Mouse (Mus musculus): ENCODE data around the gene Wfdc1. TPM values are rescaled to one million over a fixed set of nuclear protein-coding genes. Genes with fewer than 3 reads are reported as not detected.

The Wfdc1 gene
- polyA plus RNA-seq (2014; fragmentation: Nextera tagmentation; extraction: Ambion mirVana) = 0.22 and 0.36 TPM in 2 replicates

DNA sequence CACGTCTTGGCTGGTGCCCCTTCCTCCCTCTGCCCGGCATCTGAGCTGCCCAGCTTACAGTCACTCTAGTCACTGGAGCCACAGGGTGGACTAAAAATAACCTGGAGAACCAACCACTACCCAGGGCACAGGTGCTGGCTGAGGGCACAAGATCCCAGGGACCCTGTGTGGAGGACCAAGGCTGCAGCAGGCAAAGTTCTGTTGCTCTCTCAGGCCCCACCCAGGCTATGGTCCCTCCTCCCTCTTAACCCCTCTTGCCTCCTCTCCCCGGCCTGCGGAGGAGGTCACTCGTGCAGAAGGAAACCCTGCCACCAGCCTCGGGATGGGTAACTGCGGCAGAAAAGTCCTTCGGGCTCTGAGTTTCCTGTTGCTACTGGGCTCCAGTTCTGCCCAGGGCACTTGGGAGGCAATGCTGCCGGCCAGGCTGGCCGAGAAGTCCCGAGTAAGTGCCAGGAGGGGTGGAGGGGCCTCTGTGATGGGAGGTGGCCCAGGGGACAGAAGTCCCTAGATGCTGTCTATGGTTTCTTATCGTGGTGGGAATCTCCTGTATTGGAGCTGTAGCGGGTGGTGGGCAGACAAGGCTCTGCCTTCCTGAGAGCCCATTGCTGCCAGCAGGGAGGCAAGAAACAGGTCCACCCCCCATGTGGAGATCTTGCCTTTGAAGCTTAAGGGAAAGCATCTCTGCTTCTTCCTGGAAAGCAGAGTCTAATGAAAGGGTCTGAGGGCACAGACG lies at the start of gene Wfdc1:
TSS of gene Wfdc1 (plus strand) at position 147 of the 733 bp plus-strand sequence.
- no peaks in the 10 kb centered on the region for H3K36me3 ChIP-seq (ENCODE audit: control insufficient read depth, insufficient read depth, low read length)
- H3K4me1 ChIP-seq (replicated peaks; ENCODE audit: control insufficient read depth, insufficient read depth, low read length) = peaks cover 6% of the 10 kb centered on the region; the same call in 1 of the 2 replicates
- no peak within 1 kb of the TSS for H3K9ac ChIP-seq (ENCODE audit: low read depth, low read length)
- 22% methylated on average over 14 of the region's 14 CpGs for WGBS
- DNase-seq (ENCODE audit: low spot score) = no peak
- no peak for ATAC-seq (replicated peaks; ENCODE audit: low FRiP score)
- no peaks in the 10 kb centered on the region for H3K9me3 ChIP-seq (ENCODE audit: control insufficient read depth, low read length)
- no peak within 1 kb of the TSS for H3K4me3 ChIP-seq (ENCODE audit: low read depth, low read length)
- H3K27ac ChIP-seq (ENCODE audit: low read depth, low read length) = no peak within 1 kb of the TSS
- H3K27me3 ChIP-seq (replicated peaks; ENCODE audit: control insufficient read depth, insufficient read depth, low read length) = no peaks in the 10 kb centered on the region; the same call in none of the 2 replicates
- no peak within 1 kb of the TSS for H3K4me2 ChIP-seq

DNA sequence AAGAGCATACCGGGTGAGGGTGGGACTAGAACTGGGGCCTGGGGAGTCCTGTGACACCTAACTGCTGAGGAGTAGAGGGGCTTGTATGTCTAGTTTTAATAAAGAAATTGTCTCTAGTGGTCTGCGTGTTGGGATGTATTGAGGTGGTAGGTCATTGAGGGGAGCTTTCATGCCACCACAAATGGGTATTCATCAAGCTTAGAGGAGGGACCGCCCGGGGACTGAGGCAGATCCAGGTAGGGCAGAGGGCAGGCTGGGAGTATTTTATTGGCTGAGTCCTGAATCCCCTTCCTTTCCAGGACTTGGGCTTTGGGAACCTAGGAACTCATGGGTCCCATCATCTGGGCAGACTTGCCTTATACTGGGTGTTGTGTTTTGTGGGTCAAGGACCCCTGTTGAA lies 49.4 kb upstream of the Wfdc1 start:
- 88% methylated on average over 4 of the region's 4 CpGs for whole genome bisulfite sequencing
- ATAC-seq (replicated peaks; ENCODE audit: low FRiP score) = no peak

GRCm38 (mm10) chr8:119617586-119617985 lies 48.6 kb upstream of the Wfdc1 start:
- no peak overlapping the region for H3K9ac ChIP-seq (ENCODE audit: low read depth, low read length)
- no peak overlapping the region for H3K4me3 ChIP-seq (ENCODE audit: low read depth, low read length)
- H3K27me3 ChIP-seq (replicated peaks; ENCODE audit: control insufficient read depth, insufficient read depth, low read length) = peaks cover 8% of the 10 kb centered on the region; the same call in 1 of the 2 replicates
- no peak overlapping the region for H3K27ac ChIP-seq (ENCODE audit: low read depth, low read length)
- H3K36me3 ChIP-seq (ENCODE audit: control insufficient read depth, insufficient read depth, low read length) = no peaks in the 10 kb centered on the region
- no peaks in the 10 kb centered on the region for H3K9me3 ChIP-seq (ENCODE audit: control insufficient read depth, low read length)
- no peak for DNase-seq (ENCODE audit: low spot score)
- no peak overlapping the region for H3K4me2 ChIP-seq
- no peak for ATAC-seq (replicated peaks; ENCODE audit: low FRiP score)
- WGBS = 91% methylated on average over 5 of the region's 5 CpGs
- H3K4me1 ChIP-seq (replicated peaks; ENCODE audit: control insufficient read depth, insufficient read depth, low read length) = no peaks in the 10 kb centered on the region

More for the DNA sequence above, 49.4 kb upstream of the Wfdc1 start:
- no peaks in the 10 kb centered on the region for H3K9me3 ChIP-seq (ENCODE audit: control insufficient read depth, low read length)
- H3K9ac ChIP-seq (ENCODE audit: low read depth, low read length) = no peak overlapping the region
- DNase-seq (ENCODE audit: low spot score) = no peak
- no peak overlapping the region for H3K27ac ChIP-seq (ENCODE audit: low read depth, low read length)
- H3K36me3 ChIP-seq (ENCODE audit: control insufficient read depth, insufficient read depth, low read length) = no peaks in the 10 kb centered on the region
- H3K4me2 ChIP-seq = no peak overlapping the region
- peaks cover 8% of the 10 kb centered on the region; the same call in 1 of the 2 replicates for H3K27me3 ChIP-seq (replicated peaks; ENCODE audit: control insufficient read depth, insufficient read depth, low read length)
- H3K4me3 ChIP-seq (ENCODE audit: low read depth, low read length) = no peak overlapping the region
- H3K4me1 ChIP-seq (replicated peaks; ENCODE audit: control insufficient read depth, insufficient read depth, low read length) = no peaks in the 10 kb centered on the region

GRCm38 (mm10) chr8:119618887-119619286 lies 47.3 kb upstream of the Wfdc1 start:
- no peak overlapping the region for H3K4me2 ChIP-seq
- H3K9ac ChIP-seq (ENCODE audit: low read depth, low read length) = no peak overlapping the region
- H3K27me3 ChIP-seq (replicated peaks; ENCODE audit: control insufficient read depth, insufficient read depth, low read length) = peaks cover 8% of the 10 kb centered on the region; the same call in 1 of the 2 replicates
- no peaks in the 10 kb centered on the region for H3K36me3 ChIP-seq (ENCODE audit: control insufficient read depth, insufficient read depth, low read length)
- H3K4me3 ChIP-seq (ENCODE audit: low read depth, low read length) = no peak overlapping the region
- DNase-seq (ENCODE audit: low spot score) (no peak), ATAC-seq (replicated peaks; ENCODE audit: low FRiP score) (no peak)
- H3K4me1 ChIP-seq (replicated peaks; ENCODE audit: control insufficient read depth, insufficient read depth, low read length) = no peaks in the 10 kb centered on the region
- WGBS = 44% methylated on average over 5 of the region's 5 CpGs
- H3K9me3 ChIP-seq (ENCODE audit: control insufficient read depth, low read length) = no peaks in the 10 kb centered on the region
- no peak overlapping the region for H3K27ac ChIP-seq (ENCODE audit: low read depth, low read length)

GRCm38 (mm10) chr8:119620116-119620840 lies 45.9 kb upstream of the Wfdc1 start:
- ATAC-seq (replicated peaks; ENCODE audit: low FRiP score) (no peak), DNase-seq (ENCODE audit: low spot score) (no peak)
- Histone ChIP-seq H3K36me3 (ENCODE audit: control insufficient read depth, insufficient read depth, low read length) (no peaks in the 10 kb centered on the region), H3K4me2 (no peak overlapping the region), H3K9me3 (ENCODE audit: control insufficient read depth, low read length) (no peaks in the 10 kb centered on the region), H3K27me3 (replicated peaks; ENCODE audit: control insufficient read depth, insufficient read depth, low read length) (peaks cover under 1% of the 10 kb centered on the region; the same call in 1 of the 2 replicates), H3K4me1 (replicated peaks; ENCODE audit: control insufficient read depth, insufficient read depth, low read length) (no peaks in the 10 kb centered on the region), H3K27ac (ENCODE audit: low read depth, low read length) (no peak overlapping the region), H3K9ac (ENCODE audit: low read depth, low read length) (no peak overlapping the region), H3K4me3 (ENCODE audit: low read depth, low read length) (no peak overlapping the region)
- WGBS = 62% methylated on average over 6 of the region's 6 CpGs

DNA sequence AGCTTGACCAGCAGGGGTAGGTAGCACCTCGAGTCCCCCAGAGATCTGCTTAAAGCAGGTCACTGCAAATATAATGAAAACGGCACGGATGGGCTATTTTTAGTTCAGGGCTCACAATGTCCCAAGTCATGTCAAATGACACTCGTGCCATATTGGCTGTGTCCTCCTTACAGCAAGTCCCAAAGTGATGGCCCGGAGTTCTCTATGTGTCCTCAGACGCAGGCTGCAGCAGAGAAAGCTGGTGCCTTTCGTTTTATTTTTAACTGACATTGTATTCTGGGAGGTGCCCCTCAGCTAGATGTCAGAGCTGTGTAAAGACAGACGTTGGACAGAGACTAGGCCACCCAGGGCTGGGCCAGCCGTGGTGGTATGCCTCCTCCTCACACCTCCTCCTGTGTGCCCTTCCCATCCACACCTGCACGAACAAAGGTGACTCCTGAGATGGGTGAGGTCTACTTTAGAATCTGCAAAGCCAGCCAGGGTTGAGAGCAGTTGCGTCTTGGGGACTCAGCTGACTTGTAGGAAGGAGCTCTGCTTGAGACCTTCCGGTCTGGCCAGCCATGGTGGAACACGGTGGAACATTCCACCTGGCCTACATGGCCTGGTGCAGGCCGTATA lies 45.2 kb upstream of the Wfdc1 start:
- Histone ChIP-seq H3K4me3 (ENCODE audit: low read depth, low read length) (no peak overlapping the region), H3K27ac (ENCODE audit: low read depth, low read length) (no peak overlapping the region), H3K9ac (ENCODE audit: low read depth, low read length) (no peak overlapping the region), H3K4me1 (replicated peaks; ENCODE audit: control insufficient read depth, insufficient read depth, low read length) (no peaks in the 10 kb centered on the region), H3K4me2 (no peak overlapping the region), H3K36me3 (ENCODE audit: control insufficient read depth, insufficient read depth, low read length) (no peaks in the 10 kb centered on the region), H3K9me3 (ENCODE audit: control insufficient read depth, low read length) (no peaks in the 10 kb centered on the region), H3K27me3 (replicated peaks; ENCODE audit: control insufficient read depth, insufficient read depth, low read length) (no peaks in the 10 kb centered on the region; the same call in 1 of the 2 replicates)
- 74% methylated on average over 14 of the region's 14 CpGs for WGBS
- DNase-seq (ENCODE audit: low spot score) = no peak
- no peak for ATAC-seq (replicated peaks; ENCODE audit: low FRiP score)

GRCm38 (mm10) chr8:119622555-119622954 lies 43.6 kb upstream of the Wfdc1 start:
- DNase-seq (ENCODE audit: low spot score) = no peak
- H3K4me1 ChIP-seq (replicated peaks; ENCODE audit: control insufficient read depth, insufficient read depth, low read length) = peaks cover 9% of the 10 kb centered on the region
- WGBS = 60% methylated on average over 4 of the region's 4 CpGs
- H3K9me3 ChIP-seq (ENCODE audit: control insufficient read depth, low read length) = no peaks in the 10 kb centered on the region
- H3K27ac ChIP-seq (ENCODE audit: low read depth, low read length) = no peak overlapping the region
- H3K9ac ChIP-seq (ENCODE audit: low read depth, low read length) = no peak overlapping the region
- H3K4me2 ChIP-seq = no peak overlapping the region
- H3K4me3 ChIP-seq (ENCODE audit: low read depth, low read length) = no peak overlapping the region
- no peaks in the 10 kb centered on the region; the same call in 1 of the 2 replicates for H3K27me3 ChIP-seq (replicated peaks; ENCODE audit: control insufficient read depth, insufficient read depth, low read length)
- ATAC-seq (replicated peaks; ENCODE audit: low FRiP score) = no peak
- no peaks in the 10 kb centered on the region for H3K36me3 ChIP-seq (ENCODE audit: control insufficient read depth, insufficient read depth, low read length)

- Histone ChIP-seq H3K9ac (ENCODE audit: low read depth, low read length) (no peak overlapping the region), H3K4me3 (ENCODE audit: low read depth, low read length) (no peak overlapping the region), H3K27me3 (replicated peaks; ENCODE audit: control insufficient read depth, insufficient read depth, low read length) (no peaks in the 10 kb centered on the region; the same call in 1 of the 2 replicates), H3K36me3 (ENCODE audit: control insufficient read depth, insufficient read depth, low read length) (no peaks in the 10 kb centered on the region), H3K9me3 (ENCODE audit: control insufficient read depth, low read length) (no peaks in the 10 kb centered on the region), H3K4me2 (no peak overlapping the region), H3K4me1 (replicated peaks; ENCODE audit: control insufficient read depth, insufficient read depth, low read length) (peaks cover 13% of the 10 kb centered on the region), H3K27ac (ENCODE audit: low read depth, low read length) (no peak overlapping the region)
- DNase-seq (ENCODE audit: low spot score) (no peak), ATAC-seq (replicated peaks; ENCODE audit: low FRiP score) (no peak)
- WGBS = 82% methylated on average over 8 of the region's 8 CpGs
These were observed 43.1 kb upstream of the Wfdc1 start for GRCm38 (mm10) chr8:119623061-119623460.

Measured in liver, embryonic 11.5 days (tissue).